Mouse (Mus musculus) 3134 (cell line): ENCODE measurements around the gene Tcaf3.

Experiments used
- DNase-seq: peaks from one replicate; pipeline ENCODE4 v3.0.0-alpha.2; 2011; ENCODE audit warnings: low spot score; ENCODE audit not compliant: insufficient read length; ENCODE audit errors: extremely low read depth

Gene Tcaf3

GRCm38 (mm10) chr6:42597592-42597991 is at the start of gene Tcaf3:
TSS of gene Tcaf3 (minus strand) at chr6:42597692.
- DNase-seq, result no peak

- DNase-seq, result peak; percentile 74
Measured at GRCm38 (mm10) chr6:42644912-42645549, 47.5 kb upstream of the Tcaf3 start, which contains the start of gene Tcaf2. TSS of gene Tcaf2 (minus strand) at chr6:42645254.

GRCm38 (mm10) chr6:42634393-42634792 is 36.9 kb upstream of the Tcaf3 start:
- DNase-seq, result no peak

GRCm38 (mm10) chr6:42631395-42631794 is 33.9 kb upstream of the Tcaf3 start:
- no peak for DNase-seq

- DNase-seq, result no peak
Measured at GRCm38 (mm10) chr6:42616904-42617303, 19.4 kb upstream of the Tcaf3 start.

GRCm38 (mm10) chr6:42612218-42612617 is 14.7 kb upstream of the Tcaf3 start:
- no peak for DNase-seq

GRCm38 (mm10) chr6:42610954-42611522 is 13.5 kb upstream of the Tcaf3 start:
- no peak for DNase-seq

GRCm38 (mm10) chr6:42593138-42593882 is 4.2 kb downstream of the Tcaf3 start:
- DNase-seq, result no peak

- DNase-seq, result no peak
Measured at GRCm38 (mm10) chr6:42586569-42586968, 10.9 kb downstream of the Tcaf3 start.

- DNase-seq, result peak; percentile 22
Measured at GRCm38 (mm10) chr6:42583488-42583872, 14.0 kb downstream of the Tcaf3 start.

- DNase-seq, result peak; percentile 20
Measured at GRCm38 (mm10) chr6:42582741-42583487, 14.6 kb downstream of the Tcaf3 start.

- no peak for DNase-seq
Measured at GRCm38 (mm10) chr6:42578678-42579077, 18.8 kb downstream of the Tcaf3 start.

GRCm38 (mm10) chr6:42577433-42577832 is 20.1 kb downstream of the Tcaf3 start:
- DNase-seq, result no peak

- no peak for DNase-seq
Measured at GRCm38 (mm10) chr6:42568205-42568604, 29.3 kb downstream of the Tcaf3 start.

- no peak for DNase-seq
Measured at GRCm38 (mm10) chr6:42566076-42566598, 31.4 kb downstream of the Tcaf3 start.

GRCm38 (mm10) chr6:42562280-42562679 is 35.2 kb downstream of the Tcaf3 start:
- no peak for DNase-seq

- no peak for DNase-seq
Measured at GRCm38 (mm10) chr6:42560885-42561284, 36.6 kb downstream of the Tcaf3 start.

GRCm38 (mm10) chr6:42558641-42559040 is 38.9 kb downstream of the Tcaf3 start:
- DNase-seq, result no peak

- DNase-seq, result no peak
Measured at GRCm38 (mm10) chr6:42547461-42547860, 50.0 kb downstream of the Tcaf3 start, which contains the start of gene Olfr455. TSS of gene Olfr455 (minus strand) at chr6:42547587.

GRCm38 (mm10) chr6:42546180-42546579 is 51.3 kb downstream of the Tcaf3 start:
- DNase-seq, result no peak

GRCm38 (mm10) chr6:42545451-42545885 is 52.0 kb downstream of the Tcaf3 start:
- DNase-seq, result no peak
